Mouse (Mus musculus) G1E (cell line): ENCODE measurements at regions not wholly inside any gene's neighbourhood (a gene's known extent, or its start where the extent isn't known, plus 50 kb on each side); places are given as distances from the start of the nearest gene placed in this dataset.

Experiments
- CTCF ChIP-seq: IDR thresholded peaks from 2 replicates; pipeline ENCODE4 v1.5.1; 2012; ENCODE audit warnings: low read depth, low read length, inconsistent platforms, mixed read lengths
- POLR2AphosphoS5 ChIP-seq: IDR thresholded peaks from 2 replicates; pipeline ENCODE4 v1.6.1; 2012; ENCODE audit warnings: low read depth, low read length, inconsistent platforms; ENCODE audit not compliant: insufficient replicate concordance
- TAL1 ChIP-seq: conservative IDR thresholded peaks from 2 replicates; pipeline ENCODE4 v1.6.1; 2012; ENCODE audit warnings: low read depth, low read length, inconsistent platforms, mixed read lengths

- TF ChIP-seq CTCF = no peak
- TF ChIP-seq POLR2AphosphoS5 = no peak
- TF ChIP-seq TAL1 = no peak
These were observed 196.4 kb downstream of the Sox4 start for GRCm38 (mm10) chr13:28756915-28757765.
